Mouse (Mus musculus) forebrain, embryonic 15.5 days (tissue): ENCODE measurements around the gene Riok2. TPM values are rescaled to one million over a fixed set of nuclear protein-coding genes. Genes with fewer than 3 reads are reported as not detected.

ENCODE experiments used
- polyA plus RNA-seq: library from polyadenylated mRNA; unstranded; fragments of >200 nt; fragmentation: Nextera tagmentation; extraction: Ambion mirVana; gene quantifications from 2 replicates; pipeline ENCODE4 v1.2.1, GENCODE M21; 2015

The Riok2 gene
- polyA plus RNA-seq, 1 experiment from 2014 or later, result 27.0 TPM

Other genes starting within 250 kb of the Riok2 start
- 34.1 and 39.5 TPM in 2 replicates for gene Lix1, start 28.4 kb downstream of the Riok2 start, polyA plus RNA-seq